Mouse (Mus musculus): ENCODE measurements around the gene Spin1.

DNA sequence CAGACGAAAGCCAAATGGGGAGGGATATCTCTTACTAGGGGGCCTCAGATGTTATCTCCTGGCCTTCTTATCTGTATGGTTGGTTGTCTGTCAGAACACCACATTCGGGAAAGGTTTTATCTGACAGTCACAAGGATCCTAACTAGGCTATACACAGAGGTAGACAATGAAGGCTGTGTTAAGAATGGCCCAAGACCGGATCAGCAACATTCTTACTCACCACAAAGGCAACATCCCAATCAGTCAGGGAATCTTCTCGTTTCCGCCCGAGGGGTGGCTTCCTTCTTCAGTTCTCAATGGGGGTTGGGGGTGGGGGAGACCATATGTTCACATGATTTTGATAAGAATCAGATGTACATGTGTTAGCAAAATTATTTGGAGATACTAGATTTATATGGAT is 37.7 kb upstream of the Spin1 start:
- TF ChIP-seq CTCF (IDR thresholded peaks at IDR 0.05; ENCODE audit: low read depth, low read length) (no peak), POLR2AphosphoS5 (IDR thresholded peaks at IDR 0.05; ENCODE audit: insufficient replicate concordance, low read depth, low read length) (no peak), GATA2 (IDR thresholded peaks at IDR 0.05; ENCODE audit: borderline replicate concordance, low read depth, low read length) (no peak)
